Mouse (Mus musculus) testis, postnatal 14 days (tissue): ENCODE measurements around the gene B4galt2.

Experiments used
- DNase-seq: peaks from one replicate; pipeline ENCODE4 v3.0.0; 2021; ENCODE audit warnings: low spot score

Gene B4galt2

GRCm38 (mm10) chr4:117834845-117835530 lies 48.3 kb downstream of the B4galt2 start:
- peak; percentile 73 for DNase-seq

- DNase-seq = no peak
These were observed 48.8 kb downstream of the B4galt2 start, which contains the start of gene Slc6a9 for GRCm38 (mm10) chr4:117834457-117834844. TSS of gene Slc6a9 (plus strand) at chr4:117834506.

- DNase-seq = no peak
These were observed 51.2 kb downstream of the B4galt2 start for GRCm38 (mm10) chr4:117831920-117832691.

GRCm38 (mm10) chr4:117831499-117831898 lies 51.8 kb downstream of the B4galt2 start:
- DNase-seq = no peak

- no peak for DNase-seq
These were observed 52.5 kb downstream of the B4galt2 start for GRCm38 (mm10) chr4:117830801-117831200.

- DNase-seq = peak; percentile 54
These were observed 53.1 kb downstream of the B4galt2 start for GRCm38 (mm10) chr4:117830124-117830551.

- no peak for DNase-seq
These were observed 53.8 kb downstream of the B4galt2 start for GRCm38 (mm10) chr4:117829260-117830123.

GRCm38 (mm10) chr4:117828572-117829145 lies 54.6 kb downstream of the B4galt2 start:
- DNase-seq = no peak
